In genomic region chr8:95496420-95496819, GRCm38 (mm10) we compare ENCODE assay signal across 24 mouse cellular contexts. TPM values are rescaled to one million over a fixed set of nuclear protein-coding genes. Genes with fewer than 3 reads are reported as not detected.
"Had no signal": no experiment of that assay in that cellular context is flagged by ENCODE, and none has a peak within 500 bp of the region (broad histone marks: within the 10 kb centered on the region; RNA-seq: fewer than 3 reads in every experiment).

No protein-coding gene starts in this region.

- H3K4me1 ChIP-seq: liver, embryonic 13.5 days; megakaryocyte, embryonic 14.5 days; midbrain, embryonic 10.5 days; midbrain, embryonic 13.5 days; neural tube, embryonic 13.5 days had no signal

- DNase-seq: kidney, adult 2 months; kidney, postnatal 25 days; layer of hippocampus, postnatal 36 days; liver, embryonic 13.5 days; lung, postnatal 10 days; right cerebral cortex, postnatal 25 days; thymus, adult 2 months; thymus, postnatal 14 days; thymus, postnatal 4 days had no signal

- H3K9me3 ChIP-seq: liver, embryonic 13.5 days; midbrain, embryonic 10.5 days; midbrain, embryonic 13.5 days; neural tube, embryonic 13.5 days had no signal

- H3K4me2 ChIP-seq: liver, embryonic 13.5 days; midbrain, embryonic 13.5 days; neural tube, embryonic 13.5 days had no signal

- H3K36me3 ChIP-seq: liver, embryonic 13.5 days; midbrain, embryonic 10.5 days; midbrain, embryonic 13.5 days; neural tube, embryonic 13.5 days had no signal

- H3K4me3 ChIP-seq: left cerebral cortex, adult 2 months; liver, embryonic 13.5 days; megakaryocyte, embryonic 14.5 days; midbrain, embryonic 10.5 days; midbrain, embryonic 13.5 days; myocyte; neural tube, embryonic 13.5 days had no signal

- H3K27me3 ChIP-seq: midbrain, embryonic 13.5 days; neural tube, embryonic 13.5 days had no signal

- H3K27ac ChIP-seq: kidney, postnatal 0 days; left cerebral cortex, adult 2 months; liver, embryonic 13.5 days; midbrain, embryonic 10.5 days; midbrain, embryonic 13.5 days; neural tube, embryonic 13.5 days had no signal

- ATAC-seq: intestine, postnatal 0 days; midbrain, embryonic 13.5 days; midbrain, embryonic 16.5 days had no signal

- H3K9ac ChIP-seq: liver, embryonic 13.5 days; midbrain, embryonic 13.5 days; neural tube, embryonic 13.5 days had no signal

RNA-seq across cellular contexts. Expression of gene Ccdc113, which starts 37.5 kb away (rescaled TPM):
- total RNA-seq: liver, adult 2 months; monocyte, adult 5-6 weeks; neutrophil, adult 5-6 weeks had no signal
- polyA plus RNA-seq: limb, embryonic 11.5 days; liver, adult 2 months; liver, embryonic 13.5 days; liver, embryonic 16.5 days; myocyte; spleen, adult 2 months had no signal
